9 mouse cellular contexts compared by ENCODE assay signal in the genomic region with DNA sequence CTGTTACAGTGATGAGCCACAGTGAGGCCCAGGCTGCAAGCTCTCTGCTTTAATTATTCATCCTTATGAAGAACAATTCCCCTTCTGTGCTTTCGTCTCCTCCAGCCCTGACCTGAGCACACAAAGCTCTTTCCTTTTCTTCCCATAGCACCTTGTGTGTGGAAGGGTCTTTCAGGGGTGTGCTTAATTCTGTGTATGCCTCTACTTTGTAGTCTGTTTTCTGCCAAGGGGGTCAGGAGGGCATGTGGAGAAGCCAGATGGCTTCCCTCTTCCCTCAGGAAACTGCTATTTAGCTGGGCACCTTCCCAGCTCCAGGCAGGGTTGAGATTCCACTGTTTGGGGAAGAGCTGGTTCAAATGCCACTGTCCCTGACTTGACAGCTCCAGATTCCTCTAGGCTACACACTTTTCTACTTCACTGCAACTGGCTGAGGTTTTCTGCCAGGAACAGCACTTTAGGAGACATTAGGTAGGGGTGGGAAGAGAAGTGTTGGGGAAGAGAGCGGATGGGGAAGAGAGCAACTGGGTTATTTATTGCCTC.
DNase-seq lines count a peak whose midpoint lies in the region; ATAC-seq lines count a peak whose summit lies in the region.
"Had no signal": no experiment of that assay in that cellular context is flagged by ENCODE, and none has a peak within 500 bp of the region (broad histone marks: within the 10 kb centered on the region; RNA-seq: fewer than 3 reads in every experiment).

No protein-coding gene starts in this region.

- H3K4me2 ChIP-seq in hindbrain, embryonic 11.5 days (replicated peaks; ENCODE audit: low read depth, low read length), result no peak overlapping the region
- peak overlapping the region; percentile 39 for H3K4me2 ChIP-seq in limb, embryonic 13.5 days (replicated peaks)

- peak; percentile 10 for DNase-seq in heart, adult 8-10 months (ENCODE audit: low spot score)
- no peak for DNase-seq in heart, postnatal 25 days (ENCODE audit: low spot score)
- DNase-seq in cerebellum, postnatal 25 days, result peak; percentile 75 to 84
- peak; percentile 50 for DNase-seq in hindbrain, embryonic 11.5 days (ENCODE audit: low spot score)
- DNase-seq in ovary, postnatal 36 days (ENCODE audit: low spot score), result peak; percentile 9
- no peak for DNase-seq in gastrocnemius, postnatal 25 days

- H3K9me3 ChIP-seq in hindbrain, embryonic 11.5 days (ENCODE audit: control insufficient read depth, low read length), result no peaks in the 10 kb centered on the region
- no peaks in the 10 kb centered on the region for H3K9me3 ChIP-seq in limb, embryonic 13.5 days

- H3K4me1 ChIP-seq in hindbrain, embryonic 11.5 days (replicated peaks; ENCODE audit: control insufficient read depth, insufficient read depth, low read length), result peaks cover 5% of the 10 kb centered on the region; the same call in 1 of the 2 replicates
- H3K4me1 ChIP-seq in limb, embryonic 13.5 days, result peaks cover 22% of the 10 kb centered on the region

- WGBS in hindbrain, embryonic 11.5 days, result 33% methylated on average over 2 of the region's 2 CpGs
- WGBS in limb, embryonic 13.5 days, result 18% methylated on average over 2 of the region's 2 CpGs

- peak overlapping the region; percentile 79 for H3K27ac ChIP-seq in hindbrain, embryonic 11.5 days (ENCODE audit: low read depth, low read length)
- peak overlapping the region; percentile 61; the same call in 1 of the 2 replicates for H3K27ac ChIP-seq in limb, embryonic 13.5 days

- H3K27me3 ChIP-seq in hindbrain, embryonic 11.5 days (ENCODE audit: control insufficient read depth, insufficient read depth, low read length), result no peaks in the 10 kb centered on the region
- H3K27me3 ChIP-seq in limb, embryonic 13.5 days, result no peaks in the 10 kb centered on the region

- no peaks in the 10 kb centered on the region for H3K36me3 ChIP-seq in hindbrain, embryonic 11.5 days (ENCODE audit: control insufficient read depth, insufficient read depth, low read length)
- no peaks in the 10 kb centered on the region for H3K36me3 ChIP-seq in limb, embryonic 13.5 days

- ATAC-seq in hindbrain, embryonic 11.5 days (ENCODE audit: low FRiP score), result peak; percentile 65; the same call in 1 of the 2 replicates
- no peak; the same call in 1 of the 2 replicates for ATAC-seq in limb, embryonic 13.5 days (ENCODE audit: low FRiP score, low read depth)
- ATAC-seq in frontal cortex, adult (ENCODE audit: low TSS enrichment), result no peak

- no peak overlapping the region for H3K9ac ChIP-seq in hindbrain, embryonic 11.5 days (ENCODE audit: low read depth, low read length)
- H3K9ac ChIP-seq in limb, embryonic 13.5 days, result no peak overlapping the region

- intact Hi-C loops in heart, postnatal 25 days (cut with DNase I), result no loop called here

- H3K4me3 ChIP-seq in hindbrain, embryonic 11.5 days (ENCODE audit: low read depth, low read length), result no peak overlapping the region
- no peak overlapping the region for H3K4me3 ChIP-seq in limb, embryonic 13.5 days
- H3K4me3 ChIP-seq: erythroblast, embryonic 14.5 days had no signal

Comparison
In these comparisons a context has a peak if more than half of its experiments do, and no peak if none do; other contexts are left out.
1. DNase-seq: peak in heart, adult 8-10 months (single experiment), cerebellum, postnatal 25 days (2 of 2), hindbrain, embryonic 11.5 days (single experiment) and ovary, postnatal 36 days (single experiment); none in heart, postnatal 25 days (single experiment) and gastrocnemius, postnatal 25 days (single experiment).